Mouse (Mus musculus) heart, embryonic 10.5 days (tissue): Measurements from ENCODE around the gene Ptpn4. TPM values are rescaled to one million over a fixed set of nuclear protein-coding genes. Genes with fewer than 3 reads are reported as not detected.

Experiments used
- DNase-seq: peaks from one replicate; pipeline ENCODE4 v3.0.0-alpha.2; 2017; ENCODE audit warnings: low spot score
- H3K27ac ChIP-seq: fragments of 300-500 bp; sonication (generic); 2 replicates; pipeline ENCODE4 v1.5.1; 2016; ENCODE audit warnings: mild to moderate bottlenecking
- H3K27me3 ChIP-seq: fragments of 300-500 bp; sonication (generic); 2 replicates; pipeline ENCODE4 v1.6.1; 2016; ENCODE audit warnings: mild to moderate bottlenecking; ENCODE audit not compliant: poor library complexity, insufficient read depth, severe bottlenecking
- H3K36me3 ChIP-seq: fragments of 300-500 bp; sonication (generic); 2 replicates; pipeline ENCODE4 v1.6.1; 2016; ENCODE audit warnings: mild to moderate bottlenecking, moderate library complexity
- H3K4me1 ChIP-seq: fragments of 300-500 bp; sonication (generic); 2 replicates; pipeline ENCODE4 v1.6.1; 2016; ENCODE audit warnings: mild to moderate bottlenecking
- H3K4me3 ChIP-seq: fragments of 300-500 bp; sonication (generic); 2 replicates; pipeline ENCODE4 v1.5.1; 2016; ENCODE audit warnings: mild to moderate bottlenecking, moderate library complexity
- H3K9me3 ChIP-seq: fragments of 300-500 bp; sonication (generic); 2 replicates; pipeline ENCODE4 v1.6.1; 2016; ENCODE audit warnings: mild to moderate bottlenecking, moderate library complexity
- WGBS: fragments of 180-500 bp; shearing (Covaris S2); methylation state at CpG from one replicate; pipeline ENCODE4 v1.1.7; 2016; 5-methylcytosine and 5-hydroxymethylcytosine counted together
- polyA plus RNA-seq: library from polyadenylated mRNA; unstranded; fragments of >200 nt; fragmentation: Nextera tagmentation; extraction: Ambion mirVana; gene quantifications from 2 replicates; pipeline ENCODE4 v1.2.1, GENCODE M21; 2016

Gene Ptpn4
- polyA plus RNA-seq, 1 experiment from 2014 or later, result 3.7 TPM

DNA sequence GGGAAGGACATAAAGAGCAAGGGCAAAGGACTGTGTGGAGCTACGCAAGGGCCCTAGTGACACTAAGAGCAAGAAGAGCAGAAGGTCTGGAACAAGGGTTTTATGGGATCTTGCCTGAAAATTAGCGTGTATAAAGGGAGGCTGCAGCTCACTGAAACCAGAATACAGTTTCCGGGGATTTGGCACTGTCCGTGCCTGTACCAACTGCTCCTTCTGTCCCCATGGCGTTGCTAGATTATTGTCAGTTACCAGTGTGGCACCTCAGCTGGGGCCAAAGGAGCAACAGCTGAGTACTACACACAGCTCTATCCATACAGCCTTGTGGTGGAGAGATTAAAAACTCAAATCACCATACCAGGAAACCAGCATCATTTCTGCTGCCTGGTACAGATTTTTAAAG lies 187.0 kb downstream of the Ptpn4 start:
- 76% methylated on average over 5 of the region's 5 CpGs for WGBS
- Histone ChIP-seq H3K27ac (0 out of 2 replicates have a peak overlapping the region, but pooled peaks have one; percentile 3), H3K36me3 (no peaks in the 10 kb centered on the region), H3K9me3 (no peaks in the 10 kb centered on the region), H3K4me3 (no peak overlapping the region), H3K4me1 (peaks cover 17% of the 10 kb centered on the region), H3K27me3 (no peaks in the 10 kb centered on the region)
- no peak for DNase-seq

DNA sequence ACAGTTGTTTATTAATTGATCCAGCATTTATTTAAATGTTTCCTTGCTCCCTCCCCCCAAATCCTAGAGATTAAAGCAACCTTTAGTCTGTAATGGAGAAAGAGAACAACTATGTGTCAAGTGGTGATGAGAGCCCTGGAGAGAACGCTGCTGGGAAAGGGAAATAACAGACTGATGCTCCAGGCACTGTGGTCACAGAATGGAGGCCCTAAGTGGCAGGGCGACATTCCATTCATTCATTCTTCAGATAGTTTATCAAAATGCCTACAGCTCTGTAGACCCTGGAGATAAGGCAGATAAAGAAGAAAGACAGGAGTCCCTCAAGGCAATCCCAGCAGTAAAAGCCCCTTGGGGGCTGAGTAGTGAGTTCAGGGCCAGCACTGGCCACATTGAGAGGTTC lies 187.8 kb downstream of the Ptpn4 start:
- Histone ChIP-seq H3K9me3 (no peaks in the 10 kb centered on the region), H3K4me1 (peaks cover 17% of the 10 kb centered on the region), H3K27ac (peak overlapping the region; percentile 91; the same call in 1 of the 2 replicates), H3K27me3 (no peaks in the 10 kb centered on the region), H3K36me3 (no peaks in the 10 kb centered on the region), H3K4me3 (no peak overlapping the region)
- 8% methylated on average over 2 of the region's 2 CpGs for WGBS
- DNase-seq, result no peak

DNA sequence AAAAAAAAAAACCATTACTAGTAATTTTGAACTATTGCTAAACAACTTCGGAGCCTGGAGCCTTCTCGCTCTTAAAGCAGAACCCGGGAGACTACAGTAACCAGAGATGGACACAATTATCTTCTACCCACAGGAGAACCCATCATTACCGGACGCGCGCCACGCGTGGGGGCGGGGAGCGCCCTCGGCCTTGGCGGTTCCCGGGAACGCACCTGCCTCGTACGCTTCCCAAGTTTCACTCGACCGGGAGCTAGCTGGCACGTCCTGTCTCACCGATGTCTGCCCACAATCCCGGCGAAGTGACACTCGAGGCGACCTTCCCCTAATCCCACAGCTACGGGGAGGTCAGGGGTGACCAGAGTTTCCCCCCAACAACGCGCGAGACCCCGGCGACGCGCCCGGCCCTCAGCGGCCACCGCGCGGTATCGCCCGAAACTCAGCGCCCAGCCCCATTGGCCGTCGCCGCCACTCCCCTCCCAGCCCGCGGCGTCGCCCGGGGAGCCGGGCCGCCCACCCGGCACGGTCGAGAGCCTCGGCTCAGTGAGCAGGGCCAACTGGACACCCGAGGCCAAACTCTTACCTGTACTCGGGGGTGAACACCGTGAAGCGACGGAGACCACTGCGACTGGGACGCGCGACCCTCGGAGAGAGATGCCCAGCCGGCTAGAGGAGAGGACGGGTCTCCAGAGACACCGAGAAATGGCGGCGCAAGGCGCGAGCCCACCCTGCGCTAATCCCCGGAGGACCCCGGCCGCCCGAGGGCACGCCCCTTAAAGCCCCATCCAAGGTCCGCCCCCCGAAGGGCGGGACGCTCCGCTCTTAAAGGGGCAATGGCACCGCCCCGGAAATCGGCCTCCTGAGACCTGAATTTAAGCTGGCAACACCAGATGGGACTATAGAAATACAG lies 189.0 kb downstream of the Ptpn4 start, which contains the start of gene Epb41l5:
Gene Epb41l5, minus strand, starts transcription at position 796 of the 907 bp plus-strand sequence.
- Histone ChIP-seq H3K9me3 (no peaks in the 10 kb centered on the region), H3K27ac (peak within 1 kb of the TSS; percentile 91), H3K36me3 (no peaks in the 10 kb centered on the region), H3K4me1 (peaks cover 17% of the 10 kb centered on the region), H3K4me3 (peak within 1 kb of the TSS; percentile 82), H3K27me3 (no peaks in the 10 kb centered on the region)
- peak; percentile 95 for DNase-seq
- WGBS, result under 1% methylated on average over 86 of the region's 86 CpGs

DNA sequence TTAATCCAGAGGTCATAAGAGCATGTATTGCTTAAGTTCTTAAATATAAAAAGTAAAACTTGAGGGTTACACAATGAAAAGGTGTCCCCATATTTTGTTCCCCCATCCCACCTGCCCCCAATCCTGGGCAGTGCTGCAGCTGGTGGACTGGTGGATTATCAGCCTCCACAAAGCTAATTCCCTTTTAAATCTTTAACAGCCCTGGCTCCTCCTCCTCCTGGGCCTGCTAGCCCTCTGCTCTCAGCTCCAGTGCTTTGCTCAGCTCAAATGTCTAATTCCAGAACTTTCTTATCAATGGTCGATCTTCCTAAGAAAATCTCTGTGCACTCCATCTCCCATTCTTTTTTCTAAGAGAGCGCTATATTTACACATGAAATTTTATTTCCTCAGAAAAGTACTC lies 191.1 kb downstream of the Ptpn4 start:
- Histone ChIP-seq H3K9me3 (no peaks in the 10 kb centered on the region), H3K27ac (no peak overlapping the region), H3K36me3 (0 out of 2 replicates have a peak, but pooled peaks cover 5% of the 10 kb centered on the region), H3K27me3 (no peaks in the 10 kb centered on the region), H3K4me3 (no peak overlapping the region), H3K4me1 (peaks cover 24% of the 10 kb centered on the region)
- 69% methylated on average over 2 of the region's 2 CpGs for WGBS
- no peak for DNase-seq

DNA sequence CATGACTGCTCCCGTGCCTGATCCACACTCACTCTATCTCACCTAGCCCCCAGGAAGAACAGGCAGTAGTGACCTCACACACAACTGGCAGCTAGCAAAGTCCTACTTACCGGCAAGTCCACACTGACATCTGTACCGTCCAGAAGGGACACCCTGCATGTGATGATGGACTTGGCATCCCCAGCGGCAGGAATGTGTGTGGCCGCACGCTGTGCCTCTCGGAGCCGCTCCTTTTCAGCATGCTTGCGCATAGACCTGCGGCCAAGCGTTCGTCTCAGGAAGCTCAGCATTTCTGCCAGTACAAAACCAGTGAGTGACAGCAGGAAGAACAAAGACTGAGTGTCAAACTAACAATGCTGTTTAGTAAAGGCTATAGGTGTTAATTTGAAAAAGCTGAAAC lies 195.0 kb downstream of the Ptpn4 start:
- no peak overlapping the region for H3K4me3 ChIP-seq
- no peaks in the 10 kb centered on the region for H3K9me3 ChIP-seq
- WGBS, result 45% methylated on average over 12 of the region's 12 CpGs
- peak; percentile 86 for DNase-seq
- H3K36me3 ChIP-seq, result 0 out of 2 replicates have a peak, but pooled peaks cover 5% of the 10 kb centered on the region
- peaks cover 8% of the 10 kb centered on the region for H3K4me1 ChIP-seq
- H3K27ac ChIP-seq, result no peak overlapping the region
- no peaks in the 10 kb centered on the region for H3K27me3 ChIP-seq

DNA sequence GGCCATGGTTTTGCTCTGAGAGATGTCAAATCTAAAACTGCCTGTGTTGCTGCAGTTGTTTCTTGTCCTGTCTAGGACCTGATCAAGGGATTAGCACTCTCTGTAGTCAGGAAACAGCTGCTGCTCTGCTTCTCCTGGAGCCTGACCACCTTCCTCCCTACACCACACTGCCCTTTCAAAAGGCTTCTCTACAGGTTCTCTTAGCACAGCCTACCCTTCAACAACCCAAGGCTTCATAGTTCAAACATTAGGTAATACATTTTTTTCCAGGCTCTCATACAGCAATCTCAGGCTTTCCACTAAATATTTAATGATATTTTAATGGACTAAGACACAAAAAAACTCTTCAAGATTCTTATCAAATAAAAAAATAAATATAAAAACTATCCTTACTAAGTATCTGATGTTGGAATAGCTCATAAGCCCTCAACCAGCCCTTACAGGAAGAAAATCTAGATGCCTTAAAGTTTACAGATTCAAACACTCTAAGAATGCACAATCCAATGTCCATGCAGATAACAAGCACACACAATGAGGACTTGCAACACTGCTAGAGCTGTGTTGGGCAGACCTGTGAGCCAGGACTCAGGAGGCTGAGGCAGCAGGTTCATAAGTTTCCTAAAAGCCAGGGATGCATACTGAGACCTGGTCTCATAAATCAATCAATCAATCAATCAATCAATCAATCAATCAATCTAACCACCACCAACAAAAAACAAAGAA lies 196.2 kb downstream of the Ptpn4 start:
- DNase-seq, result no peak
- peaks cover 12% of the 10 kb centered on the region; the same call in 1 of the 2 replicates for H3K36me3 ChIP-seq

DNA sequence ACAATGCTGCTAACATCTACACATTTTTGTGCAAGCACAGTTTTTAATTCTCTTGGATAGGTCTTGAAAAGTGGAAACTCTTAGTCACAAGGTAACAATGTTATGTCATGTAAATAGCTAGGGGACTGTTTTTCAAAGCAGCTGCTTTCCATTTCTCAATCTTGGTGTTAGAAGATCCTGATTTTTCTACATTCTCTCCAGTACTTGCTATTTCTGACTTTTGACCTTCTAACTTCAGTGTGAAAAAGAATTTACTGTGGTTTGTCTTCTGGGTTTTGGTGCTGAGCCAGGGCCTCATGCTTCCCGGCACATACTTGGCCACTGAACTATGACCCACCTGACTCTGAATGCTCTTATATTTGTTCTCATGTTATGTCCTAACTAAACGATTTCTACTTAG lies 197.4 kb downstream of the Ptpn4 start:
- WGBS, result 82% methylated on average over 2 of the region's 2 CpGs
- Histone ChIP-seq H3K36me3 (peaks cover 12% of the 10 kb centered on the region; the same call in 1 of the 2 replicates), H3K27me3 (no peaks in the 10 kb centered on the region), H3K9me3 (no peaks in the 10 kb centered on the region), H3K4me1 (peaks cover 8% of the 10 kb centered on the region), H3K4me3 (no peak overlapping the region), H3K27ac (no peak overlapping the region)
- DNase-seq, result no peak

More for the DNA sequence above, 196.2 kb downstream of the Ptpn4 start:
- Histone ChIP-seq H3K9me3 (no peaks in the 10 kb centered on the region), H3K27ac (no peak overlapping the region), H3K4me3 (no peak overlapping the region), H3K27me3 (no peaks in the 10 kb centered on the region), H3K4me1 (peaks cover 8% of the 10 kb centered on the region)

DNA sequence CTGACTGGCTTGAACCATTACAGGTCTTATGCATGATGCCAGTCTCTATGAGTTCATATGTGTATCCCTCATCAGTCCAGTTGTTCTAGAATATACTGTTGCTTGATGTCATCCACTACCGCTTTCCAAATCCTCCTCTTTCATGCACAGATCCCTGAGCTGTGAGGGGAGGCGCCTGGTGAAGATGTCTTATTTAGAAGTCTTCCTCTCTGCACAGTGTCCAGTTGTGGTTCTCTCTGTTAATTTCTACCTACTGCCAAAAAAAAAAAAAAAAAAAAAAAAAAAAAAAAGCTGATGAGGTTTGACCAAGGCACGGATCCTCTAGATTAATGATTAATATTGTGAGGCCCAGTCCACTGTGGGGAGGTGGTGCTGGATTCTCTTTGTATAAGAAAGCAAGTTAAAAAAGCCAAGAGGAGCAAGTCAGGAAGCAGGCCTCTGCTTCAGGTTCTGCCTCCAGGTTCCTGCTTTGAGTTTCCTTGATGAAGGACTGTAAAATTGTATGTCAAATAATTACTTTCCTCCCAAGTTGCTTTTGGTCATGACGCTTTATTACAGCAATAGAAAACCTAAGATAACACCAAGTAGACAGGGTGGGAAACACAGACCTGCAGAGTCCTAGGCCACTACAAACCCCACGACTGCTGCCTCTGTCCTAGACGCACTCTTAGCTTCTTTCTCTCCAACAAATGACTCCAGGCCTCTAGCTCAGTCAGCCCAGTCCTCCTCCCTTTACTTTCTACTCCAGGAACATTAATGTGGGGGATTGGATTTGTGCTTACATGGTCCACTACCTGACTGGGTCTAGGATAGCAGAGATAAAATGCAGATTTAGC lies 200.0 kb downstream of the Ptpn4 start:
- H3K4me3 ChIP-seq, result no peak overlapping the region
- no peak overlapping the region for H3K27ac ChIP-seq
- WGBS, result 89% methylated on average over 6 of the region's 6 CpGs
- no peaks in the 10 kb centered on the region for H3K27me3 ChIP-seq
- peaks cover 20% of the 10 kb centered on the region; the same call in 1 of the 2 replicates for H3K36me3 ChIP-seq
- H3K9me3 ChIP-seq, result no peaks in the 10 kb centered on the region
- peaks cover 10% of the 10 kb centered on the region for H3K4me1 ChIP-seq
- DNase-seq, result no peak

DNA sequence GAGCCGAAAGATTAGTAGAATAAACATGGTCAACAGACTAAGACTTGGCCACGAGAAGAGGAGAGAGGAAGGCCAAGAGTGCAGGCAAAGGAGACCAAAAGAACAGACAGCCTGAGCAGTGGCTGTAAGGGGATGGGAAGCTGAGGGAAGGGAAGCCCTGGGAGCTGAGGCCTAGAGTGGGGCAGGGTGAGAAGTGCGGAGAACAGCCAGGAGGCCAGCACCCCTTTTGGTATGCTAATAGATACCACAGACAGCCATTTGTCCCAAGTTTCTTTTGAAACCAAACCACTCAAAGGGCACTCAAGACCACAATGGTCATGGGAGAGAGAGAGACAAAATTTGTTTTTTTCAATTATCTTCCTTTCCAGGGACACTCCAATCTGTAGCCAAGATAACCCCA lies 202.7 kb downstream of the Ptpn4 start:
- no peak overlapping the region for H3K27ac ChIP-seq
- no peaks in the 10 kb centered on the region for H3K9me3 ChIP-seq
- H3K27me3 ChIP-seq, result no peaks in the 10 kb centered on the region
- H3K4me1 ChIP-seq, result peaks cover 8% of the 10 kb centered on the region; the same call in 1 of the 2 replicates
- DNase-seq, result no peak
- 37% methylated on average over 3 of the region's 3 CpGs for WGBS
- H3K4me3 ChIP-seq, result no peak overlapping the region
- H3K36me3 ChIP-seq, result peaks cover 21% of the 10 kb centered on the region

DNA sequence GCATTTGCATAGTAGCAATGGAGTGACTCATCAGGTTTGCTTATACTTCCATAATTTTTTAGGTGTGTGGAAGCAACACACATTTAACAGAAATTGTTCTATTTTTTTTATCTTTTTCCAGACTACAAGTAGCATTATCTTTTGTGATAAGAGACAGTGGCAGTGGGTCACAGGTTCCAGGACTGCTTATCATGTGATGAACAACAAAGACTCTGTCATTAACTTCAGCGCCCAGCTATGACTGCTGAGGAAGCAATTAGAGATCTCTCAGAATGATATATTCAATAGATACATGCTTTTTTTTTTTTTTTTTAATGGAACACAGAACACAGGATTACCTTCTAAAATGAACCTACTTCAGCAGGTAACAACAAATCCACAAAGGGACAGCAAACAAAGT lies 207.0 kb downstream of the Ptpn4 start:
- Histone ChIP-seq H3K27me3 (no peaks in the 10 kb centered on the region), H3K27ac (no peak overlapping the region), H3K4me3 (no peak overlapping the region), H3K4me1 (peaks cover 8% of the 10 kb centered on the region; the same call in 1 of the 2 replicates), H3K9me3 (no peaks in the 10 kb centered on the region), H3K36me3 (peaks cover 17% of the 10 kb centered on the region)
- WGBS, result 29% methylated on average over 1 of the region's 1 CpGs
- DNase-seq, result no peak

DNA sequence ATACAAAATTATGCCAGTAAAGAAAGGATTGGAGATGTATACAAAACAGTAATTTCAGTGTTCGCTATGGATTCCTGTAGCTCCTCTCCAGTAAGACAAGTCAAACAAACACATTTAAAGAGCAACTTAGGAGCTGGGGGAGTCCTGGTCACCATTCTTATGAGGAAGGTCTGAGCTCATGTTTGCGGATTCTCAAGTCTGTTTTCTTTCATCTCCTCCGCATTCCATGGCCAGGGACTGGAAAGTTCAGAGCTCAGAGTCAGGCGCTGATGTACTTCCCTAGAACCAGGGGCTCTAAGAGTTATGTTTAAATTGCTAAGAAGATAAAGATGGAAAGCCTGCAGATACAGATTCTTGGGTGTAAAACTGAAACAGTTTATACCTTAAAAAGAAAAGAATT lies 210.6 kb downstream of the Ptpn4 start:
- H3K27me3 ChIP-seq, result no peaks in the 10 kb centered on the region
- DNase-seq, result no peak

DNA sequence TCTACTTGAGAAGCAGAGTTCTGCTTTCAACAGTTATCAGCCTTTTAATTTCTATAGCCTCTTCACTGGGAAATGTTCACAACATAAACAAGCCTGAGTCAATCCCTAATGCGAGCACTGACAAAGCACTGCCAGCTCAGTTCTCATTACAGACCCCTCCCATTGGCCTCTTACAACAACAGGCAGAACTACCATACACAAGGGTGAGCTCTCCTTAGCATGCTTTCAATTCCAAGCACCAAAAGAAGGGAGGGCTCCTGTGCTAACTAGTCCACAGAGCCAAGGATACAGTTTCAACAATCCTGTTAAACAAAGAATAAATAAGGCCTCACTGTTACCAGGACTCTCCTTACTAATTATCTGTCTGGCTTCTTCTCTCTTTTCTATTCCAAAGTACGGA lies 213.0 kb downstream of the Ptpn4 start:
- no peaks in the 10 kb centered on the region for H3K4me1 ChIP-seq
- no peak overlapping the region for H3K4me3 ChIP-seq
- no peaks in the 10 kb centered on the region for H3K9me3 ChIP-seq
- 56% methylated on average over 2 of the region's 2 CpGs for WGBS
- DNase-seq, result no peak
- peaks cover 17% of the 10 kb centered on the region for H3K36me3 ChIP-seq
- no peak overlapping the region for H3K27ac ChIP-seq
- H3K27me3 ChIP-seq, result no peaks in the 10 kb centered on the region

More for the DNA sequence above, 210.6 kb downstream of the Ptpn4 start:
- Histone ChIP-seq H3K27ac (no peak overlapping the region), H3K36me3 (peaks cover 3% of the 10 kb centered on the region; the same call in 1 of the 2 replicates), H3K4me1 (0 out of 2 replicates have a peak, but pooled peaks cover 6% of the 10 kb centered on the region), H3K4me3 (no peak overlapping the region), H3K9me3 (no peaks in the 10 kb centered on the region)
- 48% methylated on average over 4 of the region's 4 CpGs for WGBS
